Mouse (Mus musculus) myocyte (in vitro differentiated cells): ENCODE measurements around the gene Gm21983. TPM values are rescaled to one million over a fixed set of nuclear protein-coding genes. Genes with fewer than 3 reads are reported as not detected.
A peak's percentile ranks its signal among the peaks of the same experiment; 100 is the strongest.

Experiments used
- H3K27me3 ChIP-seq: one replicate; pipeline ENCODE4 v1.6.1; 2011; ENCODE audit not compliant: control insufficient read depth, insufficient read depth, insufficient read length
- H3K36me3 ChIP-seq: one replicate; pipeline ENCODE4 v1.6.1; 2011; ENCODE audit not compliant: control insufficient read depth, insufficient read depth
- H3K4me2 ChIP-seq: one replicate; pipeline ENCODE4 v1.6.1; 2011; ENCODE audit warnings: low read depth, control low read depth
- H3K4me3 ChIP-seq: one replicate; pipeline ENCODE4 v1.5.1; 2011; ENCODE audit warnings: mild to moderate bottlenecking, control low read depth, moderate library complexity
- H3K79me2 ChIP-seq: one replicate; pipeline ENCODE4 v1.6.1; 2011; ENCODE audit not compliant: control insufficient read depth, insufficient read depth
- H3ac ChIP-seq: one replicate; pipeline ENCODE4 v1.6.1; 2011; ENCODE audit not compliant: control insufficient read depth, insufficient read length
- CEBPB ChIP-seq: IDR thresholded peaks from 2 replicates; pipeline ENCODE4 v1.6.1; 2011; ENCODE audit warnings: mild to moderate bottlenecking, moderate library complexity; ENCODE audit not compliant: poor library complexity, insufficient read depth, severe bottlenecking
- E2F4 ChIP-seq: IDR thresholded peaks from one replicate; pipeline ENCODE4 v1.6.1; 2011; ENCODE audit warnings: mild to moderate bottlenecking, control low read depth, moderate library complexity; ENCODE audit not compliant: insufficient read depth
- MAX ChIP-seq: IDR thresholded peaks from one replicate; pipeline ENCODE4 v1.6.1; 2011; ENCODE audit warnings: low read depth, mild to moderate bottlenecking, control low read depth
- MYOD1 ChIP-seq, 3 experiments: IDR thresholded peaks; one replicate each; pipeline ENCODE4 v1.6.1; 2011; ENCODE audit warnings: control low read depth in 2 of 3, low read depth in 2 of 3, mild to moderate bottlenecking in 2 of 3, moderate library complexity in 1 of 3; ENCODE audit not compliant: insufficient read length in 2 of 3, control insufficient read depth in 1 of 3
- MYOG ChIP-seq, 3 experiments: IDR thresholded peaks; one replicate each; pipeline ENCODE4 v1.6.1; 2011; ENCODE audit warnings: control low read depth in 2 of 3, low read depth in 2 of 3, mild to moderate bottlenecking in 2 of 3; ENCODE audit not compliant: insufficient read length in 2 of 3, control insufficient read depth in 1 of 3, insufficient read depth in 1 of 3
- POLR2A ChIP-seq: IDR thresholded peaks from one replicate; pipeline ENCODE4 v1.6.1; 2011; ENCODE audit warnings: low read depth, mild to moderate bottlenecking, control low read depth, moderate library complexity; ENCODE audit not compliant: insufficient read length
- POLR2AphosphoS2 ChIP-seq: IDR thresholded peaks from one replicate; pipeline ENCODE4 v1.6.1; 2011; ENCODE audit warnings: low read depth, control low read depth; ENCODE audit not compliant: insufficient read length
- REST ChIP-seq: IDR thresholded peaks from one replicate; pipeline ENCODE4 v1.6.1; 2011; ENCODE audit warnings: mild to moderate bottlenecking, control low read depth, moderate library complexity; ENCODE audit not compliant: insufficient read depth, insufficient read length
- SRF ChIP-seq: IDR thresholded peaks from one replicate; pipeline ENCODE4 v1.6.1; 2011; ENCODE audit warnings: low read depth; ENCODE audit not compliant: control insufficient read depth, insufficient read length
- TCF12 ChIP-seq: IDR thresholded peaks from one replicate; pipeline ENCODE4 v1.6.1; 2011; ENCODE audit warnings: mild to moderate bottlenecking, control low read depth; ENCODE audit not compliant: poor library complexity, insufficient read depth, severe bottlenecking
- TCF3 ChIP-seq: IDR thresholded peaks from one replicate; pipeline ENCODE4 v1.6.1; 2011; ENCODE audit warnings: low read depth, control low read depth; ENCODE audit not compliant: insufficient read length
- USF1 ChIP-seq: IDR thresholded peaks from one replicate; pipeline ENCODE4 v1.6.1; 2011; ENCODE audit warnings: low read depth, mild to moderate bottlenecking, control low read depth, moderate library complexity
- polyA plus RNA-seq: library from polyadenylated mRNA; unstranded; fragments of >200 nt; fragmentation: generic; extraction: Trizol; gene quantifications from one replicate; pipeline ENCODE4 v1.2.1, GENCODE M21; 2012; ENCODE audit warnings: missing spikeins

Gene Gm21983
- polyA plus RNA-seq, 1 experiment: not detected

DNA sequence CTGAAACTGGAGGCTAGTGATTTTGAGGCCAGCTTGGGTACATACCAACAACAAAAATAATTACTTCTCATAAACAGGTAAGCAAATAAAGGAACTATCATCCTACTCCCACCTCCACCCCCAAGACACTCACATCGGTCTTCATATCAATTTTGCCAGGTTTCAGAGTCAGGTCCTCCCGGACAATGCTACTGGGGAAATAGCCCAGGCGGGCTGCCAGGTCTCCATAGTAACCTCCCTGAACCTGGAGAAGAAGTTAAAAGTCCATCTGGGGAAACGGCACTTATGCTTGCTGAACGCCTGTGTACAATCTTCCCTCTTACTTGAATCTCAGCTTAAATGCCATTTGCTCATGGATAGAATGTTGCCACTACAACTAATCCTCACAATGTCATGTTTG, 850 bp downstream of the Gm21983 start:
- Histone ChIP-seq H3ac (no peak overlapping the region), H3K27me3 (no peaks in the 10 kb centered on the region), H3K36me3 (peaks cover 8% of the 10 kb centered on the region), H3K4me2 (no peak overlapping the region), H3K4me3 (no peak overlapping the region), H3K79me2 (peaks cover 7% of the 10 kb centered on the region)
- TF ChIP-seq CEBPB: no peak
- TF ChIP-seq MYOG (IDR thresholded peaks at IDR 0.05; ENCODE audit: control insufficient read depth in 1 of 3, insufficient read depth in 1 of 3, insufficient read length in 2 of 3, low read depth in 2 of 3): no peak
- no peak for TF ChIP-seq E2F4
- TF ChIP-seq POLR2AphosphoS2: no peak
- TF ChIP-seq TCF12: no peak
- no peak for TF ChIP-seq MYOD1 (IDR thresholded peaks at IDR 0.05; ENCODE audit: control insufficient read depth in 1 of 3, insufficient read length in 2 of 3, low read depth in 2 of 3)
- TF ChIP-seq TCF3: no peak
- no peak for TF ChIP-seq POLR2A
- TF ChIP-seq MAX: no peak
- no peak for TF ChIP-seq SRF
- no peak for TF ChIP-seq USF1
- no peak for TF ChIP-seq REST

DNA sequence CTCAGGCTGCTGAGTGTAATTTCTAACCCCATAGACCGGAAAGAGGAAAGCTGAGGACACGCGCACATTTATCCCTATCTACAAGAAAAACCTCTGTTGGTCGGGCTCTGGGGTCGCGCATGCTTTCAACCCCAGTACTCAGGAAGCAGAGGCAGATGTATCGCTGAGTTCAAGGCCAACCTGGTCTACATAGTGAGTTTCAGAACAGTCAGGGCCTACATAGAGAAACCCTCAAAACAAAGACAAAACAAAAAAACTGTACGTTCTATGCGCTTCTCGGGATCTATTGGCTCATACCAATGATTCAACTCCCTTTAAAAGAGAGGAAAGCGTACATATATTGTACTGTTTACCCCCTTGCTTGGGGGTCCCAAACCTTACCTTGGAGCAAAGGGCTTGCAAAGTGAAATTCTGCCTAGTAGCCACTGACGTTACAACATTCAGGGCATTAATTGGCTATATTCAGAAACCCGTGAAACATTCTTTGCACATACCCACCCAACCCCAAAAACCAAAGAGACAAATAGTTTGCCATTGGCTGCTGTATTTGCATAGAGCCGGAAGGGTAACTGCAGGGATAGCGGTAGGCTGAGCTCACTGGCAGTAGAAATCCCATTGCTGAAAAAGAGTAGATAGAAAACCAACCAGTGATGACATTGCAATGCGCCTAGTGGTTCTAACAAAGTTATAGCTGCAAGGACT, 1.5 kb downstream of the Gm21983 start:
- Histone ChIP-seq H3K4me2 (peak overlapping the region; percentile 74), H3K4me3 (peak overlapping the region; percentile 42), H3ac (peak overlapping the region; percentile 7), H3K79me2 (peaks cover 7% of the 10 kb centered on the region), H3K36me3 (peaks cover 5% of the 10 kb centered on the region), H3K27me3 (no peaks in the 10 kb centered on the region)
- TF ChIP-seq POLR2A: no peak
- no peak for TF ChIP-seq MYOG (IDR thresholded peaks at IDR 0.05; ENCODE audit: control insufficient read depth in 1 of 3, insufficient read depth in 1 of 3, insufficient read length in 2 of 3, low read depth in 2 of 3)
- no peak for TF ChIP-seq TCF3
- TF ChIP-seq REST: no peak
- TF ChIP-seq USF1: no peak
- TF ChIP-seq TCF12: no peak
- no peak for TF ChIP-seq E2F4
- TF ChIP-seq MAX: no peak
- TF ChIP-seq MYOD1 (IDR thresholded peaks at IDR 0.05; ENCODE audit: control insufficient read depth in 1 of 3, insufficient read length in 2 of 3, low read depth in 2 of 3): no peak
- TF ChIP-seq POLR2AphosphoS2: no peak
- TF ChIP-seq CEBPB: no peak
- no peak for TF ChIP-seq SRF

- Histone ChIP-seq H3ac (peak within 1 kb of the TSS; percentile 7), H3K4me3 (peak within 1 kb of the TSS; percentile 42), H3K4me2 (peak within 1 kb of the TSS; percentile 82), H3K27me3 (no peaks in the 10 kb centered on the region), H3K79me2 (peaks cover 7% of the 10 kb centered on the region), H3K36me3 (peaks cover 5% of the 10 kb centered on the region)
- TF ChIP-seq USF1 (no peak), MAX (no peak), SRF (peak; percentile 54), POLR2A (peak; percentile 41)
Observed at GRCm38 (mm10) chr7:27178324-27179216, 2.3 kb downstream of the Gm21983 start, which contains the start of gene Rab4b. Gene Rab4b (minus strand): TSS chr7:27178896.

DNA sequence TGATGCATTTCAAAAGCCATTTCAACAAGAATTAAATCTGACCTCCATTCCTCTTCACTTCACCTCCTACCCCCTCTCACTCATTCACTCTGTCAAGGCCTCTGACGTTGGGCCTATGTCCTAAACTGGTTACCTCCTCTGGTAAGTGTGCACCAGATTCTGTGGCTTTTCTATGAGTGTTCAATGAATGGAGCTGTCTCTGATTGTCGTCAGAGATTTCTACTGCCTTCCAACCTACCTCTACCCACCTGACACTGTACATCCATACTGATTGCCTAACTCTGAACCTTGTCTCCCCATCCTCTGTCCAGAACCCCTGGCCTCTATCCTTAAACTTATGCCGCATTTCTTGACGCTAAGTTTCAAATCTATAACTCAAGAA, 3.0 kb downstream of the Gm21983 start:
- H3K79me2 ChIP-seq: peaks cover 7% of the 10 kb centered on the region
- TF ChIP-seq MAX: no peak
- no peak for TF ChIP-seq TCF12
- no peak for TF ChIP-seq REST
- no peak for TF ChIP-seq CEBPB
- no peak for TF ChIP-seq POLR2AphosphoS2
- no peak for TF ChIP-seq USF1
- no peak for TF ChIP-seq MYOG (IDR thresholded peaks at IDR 0.05; ENCODE audit: control insufficient read depth in 1 of 3, insufficient read depth in 1 of 3, insufficient read length in 2 of 3, low read depth in 2 of 3)
- TF ChIP-seq MYOD1 (IDR thresholded peaks at IDR 0.05; ENCODE audit: control insufficient read depth in 1 of 3, insufficient read length in 2 of 3, low read depth in 2 of 3): no peak
- no peak for TF ChIP-seq POLR2A
- no peak for TF ChIP-seq E2F4
- TF ChIP-seq SRF: no peak
- peak overlapping the region; percentile 82 for H3K4me2 ChIP-seq
- no peaks in the 10 kb centered on the region for H3K27me3 ChIP-seq
- peak overlapping the region; percentile 42 for H3K4me3 ChIP-seq
- no peak overlapping the region for H3ac ChIP-seq
- peaks cover 5% of the 10 kb centered on the region for H3K36me3 ChIP-seq
